Mouse (Mus musculus) liver, postnatal 0 days (tissue): ENCODE measurements around the gene Cpxm2. TPM values are rescaled to one million over a fixed set of nuclear protein-coding genes. Genes with fewer than 3 reads are reported as not detected.

Source experiments
- ATAC-seq: fragments of 200-750 bp; cut with Nextera tagmentation; 2 replicates; pipeline ENCODE4 v1.8.0; 2017; ENCODE audit warnings: mild to moderate bottlenecking, moderate library complexity
- DNase-seq: peaks from one replicate; pipeline ENCODE4 v3.0.0-alpha.2; 2016
- H3K27ac ChIP-seq: fragments of 300-500 bp; sonication (generic); 2 replicates; pipeline ENCODE4 v1.5.1; 2014; ENCODE audit warnings: antibody characterized with exemption, moderate library complexity, mild to moderate bottlenecking, low read depth
- H3K27me3 ChIP-seq: fragments of 300-500 bp; sonication (generic); 2 replicates; pipeline ENCODE4 v1.6.1; 2014; ENCODE audit warnings: low read length, control low read depth, mixed read lengths; ENCODE audit not compliant: insufficient read depth
- H3K36me3 ChIP-seq: fragments of 300-500 bp; sonication (generic); replicated peaks from 2 replicates; pipeline ENCODE4 v1.6.1; 2014; ENCODE audit warnings: mild to moderate bottlenecking, control low read depth, low read length, moderate library complexity, mixed read lengths; ENCODE audit not compliant: insufficient read depth
- H3K4me1 ChIP-seq: fragments of 300-500 bp; sonication (generic); 2 replicates; pipeline ENCODE4 v1.6.1; 2014; ENCODE audit warnings: antibody characterized with exemption, mild to moderate bottlenecking, control low read depth; ENCODE audit not compliant: insufficient read depth
- H3K4me2 ChIP-seq: fragments of 300-500 bp; sonication (generic); 2 replicates; pipeline ENCODE4 v1.6.1; 2014; ENCODE audit warnings: low read depth, mild to moderate bottlenecking, low read length, moderate library complexity, mixed read lengths
- H3K4me3 ChIP-seq: fragments of 300-500 bp; sonication (generic); 2 replicates; pipeline ENCODE4 v1.5.1; 2014; ENCODE audit warnings: low read depth, low read length
- H3K9ac ChIP-seq: fragments of 300-500 bp; sonication (generic); replicated peaks from 2 replicates; pipeline ENCODE4 v1.6.1; 2014; ENCODE audit warnings: mild to moderate bottlenecking, moderate library complexity
- H3K9me3 ChIP-seq: fragments of 300-500 bp; sonication (generic); 2 replicates; pipeline ENCODE4 v1.6.1; 2016; ENCODE audit warnings: mild to moderate bottlenecking, control low read depth, low read length, mixed read lengths
- CTCF ChIP-seq: sonication (generic); IDR thresholded peaks from 2 replicates; pipeline ENCODE4 v1.5.1; 2016; ENCODE audit warnings: antibody characterized with exemption, low read depth
- EP300 ChIP-seq: IDR thresholded peaks from 2 replicates; pipeline ENCODE4 v1.6.1; 2016; ENCODE audit warnings: antibody characterized with exemption, low read depth, mild to moderate bottlenecking
- WGBS: fragments of 180-500 bp; shearing (Covaris S2); extraction: QIAGEN DNeasy Blood & Tissue Kit; methylation state at CpG from one replicate; pipeline ENCODE4 v1.1.7; 2014; ENCODE audit not compliant: insufficient replicate concordance; 5-methylcytosine and 5-hydroxymethylcytosine counted together
- polyA plus RNA-seq: library from polyadenylated mRNA; unstranded; fragments of >200 nt; fragmentation: Nextera tagmentation; extraction: Ambion mirVana; gene quantifications from 2 replicates; pipeline ENCODE4 v1.2.1, GENCODE M21; 2015

Cpxm2 gene
- polyA plus RNA-seq, 1 experiment from 2014 or later = 0.56 TPM

GRCm38 (mm10) chr7:132119817-132120216 lies 34.7 kb downstream of the Cpxm2 start:
- no peaks in the 10 kb centered on the region for H3K27me3 ChIP-seq
- H3K27ac ChIP-seq = no peak overlapping the region
- H3K4me1 ChIP-seq = no peaks in the 10 kb centered on the region
- no peaks in the 10 kb centered on the region for H3K36me3 ChIP-seq
- DNase-seq (no peak), ATAC-seq (no peak)
- H3K9me3 ChIP-seq = no peaks in the 10 kb centered on the region
- H3K9ac ChIP-seq = no peak overlapping the region
- 75% methylated on average over 4 of the region's 4 CpGs for WGBS
- no peak overlapping the region for H3K4me3 ChIP-seq
- H3K4me2 ChIP-seq = no peak overlapping the region
- TF ChIP-seq CTCF (no peak), EP300 (no peak)

GRCm38 (mm10) chr7:132111770-132112169 lies 42.8 kb downstream of the Cpxm2 start:
- Histone ChIP-seq H3K27ac (no peak overlapping the region), H3K4me3 (no peak overlapping the region), H3K4me2 (no peak overlapping the region), H3K27me3 (no peaks in the 10 kb centered on the region), H3K4me1 (no peaks in the 10 kb centered on the region), H3K9me3 (no peaks in the 10 kb centered on the region), H3K36me3 (no peaks in the 10 kb centered on the region), H3K9ac (no peak overlapping the region)
- ATAC-seq (no peak), DNase-seq (no peak)
- TF ChIP-seq CTCF = no peak
- TF ChIP-seq EP300 = no peak
- 65% methylated on average over 5 of the region's 5 CpGs for WGBS

- no peak overlapping the region for H3K27ac ChIP-seq
- H3K27me3 ChIP-seq = no peaks in the 10 kb centered on the region
- WGBS = 79% methylated on average over 3 of the region's 3 CpGs
- H3K36me3 ChIP-seq = no peaks in the 10 kb centered on the region
- DNase-seq (no peak), ATAC-seq (no peak)
- H3K4me1 ChIP-seq = no peaks in the 10 kb centered on the region
- no peak overlapping the region for H3K4me3 ChIP-seq
- TF ChIP-seq EP300 = no peak
- no peak for TF ChIP-seq CTCF
- H3K9me3 ChIP-seq = no peaks in the 10 kb centered on the region
- no peak overlapping the region for H3K4me2 ChIP-seq
- no peak overlapping the region for H3K9ac ChIP-seq
These were observed 44.2 kb downstream of the Cpxm2 start for GRCm38 (mm10) chr7:132110308-132110707.

- Histone ChIP-seq H3K27ac (no peak overlapping the region), H3K4me1 (no peaks in the 10 kb centered on the region), H3K9ac (no peak overlapping the region), H3K9me3 (no peaks in the 10 kb centered on the region), H3K36me3 (no peaks in the 10 kb centered on the region), H3K4me3 (no peak overlapping the region), H3K4me2 (no peak overlapping the region), H3K27me3 (no peaks in the 10 kb centered on the region)
- DNase-seq (no peak), ATAC-seq (no peak)
- TF ChIP-seq EP300 (no peak), CTCF (no peak)
- WGBS = 72% methylated on average over 4 of the region's 4 CpGs
These were observed 47.6 kb downstream of the Cpxm2 start for GRCm38 (mm10) chr7:132106891-132107290.

GRCm38 (mm10) chr7:132105326-132105725 lies 49.2 kb downstream of the Cpxm2 start:
- WGBS = 64% methylated on average over 4 of the region's 4 CpGs
- no peak for ATAC-seq

GRCm38 (mm10) chr7:132098441-132098840 lies 56.1 kb downstream of the Cpxm2 start:
- no peaks in the 10 kb centered on the region for H3K27me3 ChIP-seq
- ATAC-seq (no peak), DNase-seq (no peak)
- no peak for TF ChIP-seq EP300
- TF ChIP-seq CTCF = no peak
- H3K27ac ChIP-seq = no peak overlapping the region
- H3K4me2 ChIP-seq = no peak overlapping the region
- 59% methylated on average over 4 of the region's 4 CpGs for WGBS
- no peaks in the 10 kb centered on the region for H3K9me3 ChIP-seq
- H3K9ac ChIP-seq = no peak overlapping the region
- H3K4me3 ChIP-seq = no peak overlapping the region
- H3K36me3 ChIP-seq = no peaks in the 10 kb centered on the region
- H3K4me1 ChIP-seq = no peaks in the 10 kb centered on the region

More at GRCm38 (mm10) chr7:132105326-132105725, 49.2 kb downstream of the Cpxm2 start:
- no peaks in the 10 kb centered on the region for H3K9me3 ChIP-seq
- H3K36me3 ChIP-seq = no peaks in the 10 kb centered on the region
- no peak overlapping the region for H3K4me2 ChIP-seq
- DNase-seq = no peak
- H3K27me3 ChIP-seq = no peaks in the 10 kb centered on the region
- H3K9ac ChIP-seq = no peak overlapping the region
- no peak overlapping the region for H3K27ac ChIP-seq
- H3K4me1 ChIP-seq = no peaks in the 10 kb centered on the region
- no peak for TF ChIP-seq CTCF
- TF ChIP-seq EP300 = no peak
- no peak overlapping the region for H3K4me3 ChIP-seq

GRCm38 (mm10) chr7:132094666-132095065 lies 59.9 kb downstream of the Cpxm2 start:
- Histone ChIP-seq H3K9ac (no peak overlapping the region), H3K36me3 (no peaks in the 10 kb centered on the region), H3K4me3 (no peak overlapping the region), H3K27me3 (no peaks in the 10 kb centered on the region), H3K4me1 (no peaks in the 10 kb centered on the region), H3K4me2 (no peak overlapping the region), H3K9me3 (no peaks in the 10 kb centered on the region), H3K27ac (no peak overlapping the region)
- TF ChIP-seq EP300 (no peak), CTCF (no peak)
- DNase-seq (no peak), ATAC-seq (no peak)
- WGBS = 61% methylated on average over 7 of the region's 7 CpGs
